In the genomic region with DNA sequence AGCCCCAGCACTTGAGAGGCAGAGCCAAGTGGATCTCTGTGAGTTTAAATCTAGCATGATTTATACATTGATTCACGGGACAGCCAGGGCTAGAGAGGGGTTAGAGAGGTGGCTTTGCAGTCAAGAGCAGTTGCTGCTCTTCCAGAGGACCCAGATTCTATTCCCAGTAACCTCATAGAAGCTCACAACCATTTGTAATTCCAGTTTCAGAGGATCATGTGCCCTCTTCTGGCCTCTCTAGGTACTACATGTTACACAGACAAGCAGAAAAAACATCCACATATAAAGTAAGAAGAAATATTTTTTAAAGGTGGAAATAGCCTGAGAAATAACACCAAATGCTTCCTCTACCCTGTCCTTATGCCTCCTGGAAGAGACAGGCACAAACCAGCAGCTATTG, we compare ENCODE assay signal across 9 mouse cellular contexts. TPM values are rescaled to one million over a fixed set of nuclear protein-coding genes. Genes with fewer than 3 reads are reported as not detected.
DNase-seq lines count a peak whose midpoint lies in the region; ATAC-seq and TF ChIP-seq lines count a peak whose summit lies in the region.
"Had no signal": no experiment of that assay in that cellular context is flagged by ENCODE, and none has a peak within 500 bp of the region (broad histone marks: within the 10 kb centered on the region; RNA-seq: fewer than 3 reads in every experiment).

No protein-coding gene starts in this region.

- no peaks in the 10 kb centered on the region for H3K36me3 ChIP-seq in ES-E14 (ENCODE audit: control insufficient read depth, insufficient read depth, low read length, poor library complexity, severe bottlenecking)
- H3K36me3 ChIP-seq in lung, postnatal 0 days (ENCODE audit: insufficient read depth, low read length), result no peaks in the 10 kb centered on the region
- H3K36me3 ChIP-seq in forebrain, embryonic 16.5 days (ENCODE audit: control insufficient read depth, insufficient read depth), result no peaks in the 10 kb centered on the region
- no peaks in the 10 kb centered on the region for H3K36me3 ChIP-seq in midbrain, embryonic 13.5 days
- H3K36me3 ChIP-seq: heart, embryonic 13.5 days had no signal

- WGBS in lung, postnatal 0 days, result 42% methylated on average over 1 of the region's 1 CpGs
- WGBS in forebrain, embryonic 16.5 days, result 43% methylated on average over 1 of the region's 1 CpGs
- 39% methylated on average over 1 of the region's 1 CpGs for whole genome bisulfite sequencing in midbrain, embryonic 13.5 days

- no peaks in the 10 kb centered on the region for H3K9me3 ChIP-seq in ES-E14 (ENCODE audit: control insufficient read depth, insufficient read depth, low read depth, low read length)
- no peaks in the 10 kb centered on the region for H3K9me3 ChIP-seq in lung, postnatal 0 days (ENCODE audit: low read length)
- H3K9me3 ChIP-seq in forebrain, embryonic 16.5 days (ENCODE audit: control insufficient read depth, low read length), result no peaks in the 10 kb centered on the region
- 0 out of 2 replicates have a peak, but pooled peaks cover 3% of the 10 kb centered on the region for H3K9me3 ChIP-seq in midbrain, embryonic 13.5 days

- H3K4me3 ChIP-seq in ES-E14 (ENCODE audit: insufficient read depth in 1 of 2, low read depth in 1 of 2, low read length in 2 of 2, poor library complexity in 1 of 2, severe bottlenecking in 1 of 2), result no peak overlapping the region
- no peak overlapping the region for H3K4me3 ChIP-seq in lung, postnatal 0 days (ENCODE audit: low read depth, low read length)
- H3K4me3 ChIP-seq in forebrain, embryonic 16.5 days (replicated peaks; ENCODE audit: low read length), result no peak overlapping the region
- no peak overlapping the region for H3K4me3 ChIP-seq in midbrain, embryonic 13.5 days (replicated peaks)
- H3K4me3 ChIP-seq: heart, embryonic 13.5 days had no signal

- in situ Hi-C loops in ES-E14 (cut with MboI; ENCODE audit: low sequenced_read_pairs in 2 of 2, unreplicated experiment in 2 of 2), result no loop called here

- H3K4me1 ChIP-seq in ES-E14 (ENCODE audit: control insufficient read depth in 2 of 2, insufficient read depth in 2 of 2, low read length in 2 of 2, poor library complexity in 1 of 2), result peaks cover 2 to 15% of the 10 kb centered on the region in 2 experiments; a peak in 3 of 4 replicates
- no peaks in the 10 kb centered on the region; the same call in 1 of the 2 replicates for H3K4me1 ChIP-seq in lung, postnatal 0 days (ENCODE audit: insufficient read depth, low read depth, low read length)
- H3K4me1 ChIP-seq in forebrain, embryonic 16.5 days (replicated peaks; ENCODE audit: control insufficient read depth, insufficient read depth, low read length), result peaks cover 16% of the 10 kb centered on the region
- H3K4me1 ChIP-seq in midbrain, embryonic 13.5 days (replicated peaks), result peaks cover 26% of the 10 kb centered on the region

- H3K27ac ChIP-seq in ES-E14 (ENCODE audit: insufficient read depth, low read depth, low read length, poor library complexity, severe bottlenecking), result no peak overlapping the region
- H3K27ac ChIP-seq in lung, postnatal 0 days (ENCODE audit: low read length), result no peak overlapping the region
- no peak overlapping the region for H3K27ac ChIP-seq in forebrain, embryonic 16.5 days (ENCODE audit: low read length)
- H3K27ac ChIP-seq in midbrain, embryonic 13.5 days, result no peak overlapping the region
- H3K27ac ChIP-seq: heart, embryonic 13.5 days had no signal

- peak; percentile 65 for TF ChIP-seq CTCF in lung, postnatal 0 days (IDR thresholded peaks at IDR 0.05)

- ATAC-seq in lung, postnatal 0 days, result no peak
- no peak for ATAC-seq in forebrain, embryonic 16.5 days
- ATAC-seq in midbrain, embryonic 13.5 days, result no peak

- no peak overlapping the region for H3K4me2 ChIP-seq in lung, postnatal 0 days (replicated peaks; ENCODE audit: low read depth, low read length)
- no peak overlapping the region for H3K4me2 ChIP-seq in forebrain, embryonic 16.5 days (ENCODE audit: low read length)
- H3K4me2 ChIP-seq in midbrain, embryonic 13.5 days (replicated peaks), result no peak overlapping the region
- H3K4me2 ChIP-seq: heart, embryonic 13.5 days had no signal

- H3K9ac ChIP-seq in ES-E14 (ENCODE audit: insufficient read depth, low read depth, low read length, poor library complexity, severe bottlenecking), result no peak overlapping the region
- no peak overlapping the region for H3K9ac ChIP-seq in lung, postnatal 0 days (replicated peaks; ENCODE audit: low read depth)
- no peak overlapping the region for H3K9ac ChIP-seq in forebrain, embryonic 16.5 days (replicated peaks; ENCODE audit: low read depth, low read length)
- no peak overlapping the region for H3K9ac ChIP-seq in midbrain, embryonic 13.5 days (replicated peaks)
- H3K9ac ChIP-seq: heart, embryonic 13.5 days had no signal

- DNase-seq in kidney, postnatal 10 days, result peak; percentile 54
- no peak for DNase-seq in kidney, postnatal 4 days
- peak; percentile 17 for DNase-seq in CD4-positive helper T cell, adult 2 months (ENCODE audit: low read depth, low spot score)
- peak; percentile 40 for DNase-seq in ES-E14 (ENCODE audit: low read depth, low spot score)
- no peak for DNase-seq in lung, postnatal 0 days (ENCODE audit: low spot score)
- DNase-seq: left cerebral cortex, postnatal 4 days had no signal

- TF ChIP-seq EP300 in lung, postnatal 0 days (IDR thresholded peaks at IDR 0.05), result no peak

- H3K27me3 ChIP-seq in lung, postnatal 0 days (replicated peaks; ENCODE audit: insufficient read depth, low read length), result no peaks in the 10 kb centered on the region; the same call in 1 of the 2 replicates
- H3K27me3 ChIP-seq in forebrain, embryonic 16.5 days (replicated peaks; ENCODE audit: control insufficient read depth, insufficient read depth, low read length), result peaks cover 6% of the 10 kb centered on the region; the same call in 1 of the 2 replicates
- H3K27me3 ChIP-seq in midbrain, embryonic 13.5 days, result peaks cover 61% of the 10 kb centered on the region

TF ChIP-seq in ES-E14, 5 proteins besides CTCF, POLR2A, EP300 and RAD21:
- TF ChIP-seq CHD2 (IDR thresholded peaks at IDR 0.05; ENCODE audit: low read depth, low read length) (no peak), ZC3H11A (IDR thresholded peaks at IDR 0.05; ENCODE audit: borderline replicate concordance, low read depth, low read length) (0 out of 2 replicates have a peak, but pooled peaks have one; percentile 30)

RNA-seq across cellular contexts. Expression of gene Smug1, which starts 36.2 kb away (rescaled TPM):
- 7.1 and 10.6 TPM in 2 replicates for total RNA-seq in ES-E14 (2012; rRNA removed)
- 10.5 and 12.2 TPM in 2 replicates for polyA plus RNA-seq in lung, postnatal 0 days (2015; fragmentation: Nextera tagmentation; extraction: Ambion mirVana)
- 28.0 and 29.2 TPM in 2 replicates for polyA plus RNA-seq in forebrain, embryonic 16.5 days (2015; fragmentation: Nextera tagmentation; extraction: Ambion mirVana)
- 26.8 and 27.7 TPM in 2 replicates for polyA plus RNA-seq in midbrain, embryonic 13.5 days (2015; fragmentation: Nextera tagmentation; extraction: Ambion mirVana)

Comparison
In these comparisons a context has a peak if more than half of its experiments do, and no peak if none do; other contexts are left out.
1. DNase-seq: peak in kidney, postnatal 10 days (single experiment), CD4-positive helper T cell, adult 2 months (single experiment) and ES-E14 (single experiment); none in kidney, postnatal 4 days (0 of 2) and lung, postnatal 0 days (single experiment).